Mouse (Mus musculus) gastrocnemius, adult 2 months (tissue): ENCODE measurements around the gene Ikbip. TPM values are rescaled to one million over a fixed set of nuclear protein-coding genes. Genes with fewer than 3 reads are reported as not detected.

Experiments
- DNase-seq: peaks from one replicate; pipeline ENCODE4 v3.0.0; 2022
- H3K27ac ChIP-seq: fragments of 200-600 bp; 2 replicates; pipeline ENCODE4 v1.8.1; 2022; ENCODE audit warnings: mild to moderate bottlenecking
- H3K4me3 ChIP-seq: fragments of 200-600 bp; 2 replicates; pipeline ENCODE4 v1.8.1; 2022; ENCODE audit warnings: mild to moderate bottlenecking, moderate library complexity
- CTCF ChIP-seq: fragments of 200-600 bp; IDR thresholded peaks from 2 replicates; pipeline ENCODE4 v1.8.1; 2022; ENCODE audit warnings: antibody characterized with exemption, mild to moderate bottlenecking, moderate library complexity
- intact Hi-C: fragments of 180-260 bp; cut with DNase I; formaldehyde crosslinking; loops from one replicate; pipeline ENCODE4 v1.15.1; 2025
- total RNA-seq, 2 experiments: library from RNA; stranded (reverse); gene quantifications; 2 replicates each; pipeline ENCODE4 v1.2.3; 2021

Ikbip gene
- total RNA-seq, 2 experiments from 2014 or later, result 9.6 to 12.9 TPM

DNA sequence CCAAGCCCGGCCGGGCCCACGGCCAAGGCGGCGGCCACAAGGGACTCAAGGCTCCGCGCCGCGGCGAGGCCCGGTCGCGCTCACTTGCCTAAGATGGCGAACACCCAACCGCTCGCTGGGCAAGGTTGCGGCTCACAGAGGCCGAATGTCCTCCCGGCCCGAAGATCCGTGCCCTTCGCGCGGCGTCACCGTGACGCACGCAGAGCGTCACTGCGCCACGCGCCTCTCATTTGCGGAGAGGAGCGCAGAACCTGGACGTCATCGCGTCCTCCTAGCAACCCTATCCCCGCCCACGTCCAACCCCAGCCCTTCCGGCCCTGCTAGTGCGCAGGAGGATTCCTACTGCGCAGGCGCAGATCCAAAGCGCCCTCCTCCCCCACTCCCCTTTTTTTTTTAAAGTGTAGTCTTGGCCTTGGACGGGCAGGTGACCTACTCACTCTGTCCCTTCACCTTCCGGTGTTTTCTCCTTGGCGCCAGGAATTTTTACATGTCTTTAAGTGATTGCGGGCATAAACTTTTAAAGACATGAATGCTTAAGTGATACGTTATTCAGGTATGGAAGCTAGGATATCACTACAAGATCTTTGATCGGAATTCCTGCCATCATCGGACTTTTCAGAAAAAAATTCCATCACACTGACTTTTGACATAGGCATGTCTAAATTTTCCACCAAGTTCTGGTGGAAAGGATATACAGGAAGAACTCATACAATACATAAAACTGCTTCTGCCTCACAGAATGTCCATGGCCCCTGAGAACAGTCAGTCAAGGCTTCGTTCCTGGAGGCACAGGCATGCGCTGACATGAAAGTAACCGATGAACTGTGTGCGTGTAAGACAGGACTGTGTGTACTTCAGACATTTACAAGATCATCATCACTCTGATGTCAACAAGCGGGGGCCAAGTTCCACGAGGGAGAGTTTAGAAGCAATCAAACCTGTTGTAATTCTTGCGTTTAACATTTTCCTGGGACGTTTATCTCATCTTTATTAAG, 41.4 kb downstream of the Ikbip start, which contains the start of gene Slc25a3:
Gene Slc25a3, minus strand, starts transcription at position 232 of the 995 bp plus-strand sequence.
- H3K4me3 ChIP-seq, result peak within 1 kb of the TSS; percentile 98
- DNase-seq, result peak; percentile 99
- no peak for TF ChIP-seq CTCF
- peak within 1 kb of the TSS; percentile 100 for H3K27ac ChIP-seq
- intact Hi-C loops, result loop anchor here (2.0 kb wide), 1 partner anchor 41 kb away; the partner anchor contains the start of genes Apaf1 and Ikbip

DNA sequence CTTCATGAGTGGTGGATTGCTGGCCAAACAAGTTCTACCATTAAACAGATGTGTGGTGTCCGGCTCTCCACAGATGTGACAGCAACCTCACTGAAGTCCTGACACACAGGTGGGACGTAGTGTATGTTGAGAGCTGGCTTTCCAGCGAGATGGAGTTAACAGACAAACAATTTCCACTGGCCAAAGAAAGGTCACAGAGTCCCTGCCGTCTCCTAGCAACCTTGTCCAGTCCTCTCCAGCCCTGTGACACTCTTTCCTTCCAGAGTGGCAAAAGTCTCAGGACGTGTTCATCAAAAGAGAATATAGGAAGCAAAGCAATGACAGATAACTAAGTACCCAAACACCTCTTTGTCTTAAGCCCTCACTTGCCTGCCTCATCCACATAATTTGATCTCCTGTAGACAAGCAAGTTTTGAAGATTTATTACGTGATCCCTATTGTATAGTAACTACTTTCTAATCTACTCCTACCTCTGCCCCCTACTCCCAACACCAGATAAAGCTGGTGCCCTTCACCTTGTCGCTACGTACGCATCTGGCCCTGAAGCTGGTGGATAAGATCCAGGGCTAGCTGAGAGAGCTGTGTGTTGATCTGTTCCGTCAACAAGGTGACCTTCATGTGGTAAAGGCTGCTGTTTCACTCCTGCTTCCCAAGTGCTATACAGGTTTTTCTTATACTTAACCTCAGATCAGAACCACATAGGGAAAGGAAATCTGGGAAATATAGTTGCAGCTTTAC, 44.0 kb downstream of the Ikbip start:
- H3K4me3 ChIP-seq, result no peak overlapping the region
- peak overlapping the region; percentile 38; the same call in 1 of the 2 replicates for H3K27ac ChIP-seq
- intact Hi-C loops, result no loop called here
- DNase-seq, result no peak
- TF ChIP-seq CTCF, result no peak

GRCm38 (mm10) chr10:91127395-91127794, 44.7 kb downstream of the Ikbip start:
- intact Hi-C loops, result no loop called here
- H3K27ac ChIP-seq, result peak overlapping the region; percentile 38; the same call in 1 of the 2 replicates

GRCm38 (mm10) chr10:91128551-91129160, 45.9 kb downstream of the Ikbip start:
- intact Hi-C loops, result no loop called here
- Histone ChIP-seq H3K4me3 (no peak overlapping the region), H3K27ac (no peak overlapping the region)
- no peak for TF ChIP-seq CTCF
- no peak for DNase-seq

More at GRCm38 (mm10) chr10:91127395-91127794, 44.7 kb downstream of the Ikbip start:
- DNase-seq, result no peak
- TF ChIP-seq CTCF, result no peak
- H3K4me3 ChIP-seq, result no peak overlapping the region

GRCm38 (mm10) chr10:91130792-91131191, 48.1 kb downstream of the Ikbip start:
- Histone ChIP-seq H3K4me3 (no peak overlapping the region), H3K27ac (no peak overlapping the region)
- intact Hi-C loops, result no loop called here
- DNase-seq, result no peak
- TF ChIP-seq CTCF, result no peak

GRCm38 (mm10) chr10:91131565-91131964, 48.8 kb downstream of the Ikbip start:
- intact Hi-C loops, result no loop called here

DNA sequence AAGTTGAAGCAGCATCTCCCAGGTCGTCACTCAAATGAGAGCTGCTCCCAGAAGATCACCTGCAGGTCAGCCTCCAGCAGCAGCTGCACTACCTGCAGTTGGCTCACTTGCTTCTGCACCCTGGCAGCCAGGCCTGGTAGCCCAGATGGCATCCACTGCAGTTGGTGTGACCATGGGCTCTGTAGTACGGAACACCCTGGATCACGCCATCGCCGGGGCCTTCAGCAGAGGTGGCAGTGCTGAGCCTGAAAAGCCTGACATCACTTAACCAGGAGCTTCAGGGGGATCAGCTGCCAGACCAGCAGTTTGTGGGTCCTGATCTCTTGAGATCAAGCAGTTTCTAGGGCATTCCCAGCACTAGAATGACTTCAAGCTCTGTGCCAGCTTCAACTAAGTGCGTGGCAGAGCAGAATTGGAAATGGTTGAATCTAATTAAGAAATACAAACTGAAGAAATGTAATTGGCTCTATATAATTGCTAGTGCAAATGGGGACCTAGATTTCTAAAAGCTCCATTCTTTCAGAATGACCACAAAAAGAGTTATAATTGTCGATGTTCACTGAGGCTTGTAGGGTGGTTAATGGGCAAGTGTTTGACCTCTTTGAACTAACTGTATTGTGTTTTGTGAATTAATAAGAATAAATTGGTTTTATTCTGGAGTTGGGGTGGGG, 52.7 kb downstream of the Ikbip start:
- H3K4me3 ChIP-seq, result no peak overlapping the region
- intact Hi-C loops, result no loop called here

More at GRCm38 (mm10) chr10:91131565-91131964, 48.8 kb downstream of the Ikbip start:
- TF ChIP-seq CTCF, result no peak
- DNase-seq, result no peak
- Histone ChIP-seq H3K4me3 (no peak overlapping the region), H3K27ac (no peak overlapping the region)

GRCm38 (mm10) chr10:91137400-91137799, 54.7 kb downstream of the Ikbip start:
- TF ChIP-seq CTCF, result no peak
- DNase-seq, result no peak
- intact Hi-C loops, result no loop called here
- Histone ChIP-seq H3K4me3 (no peak overlapping the region), H3K27ac (no peak overlapping the region)

More for the DNA sequence above, 52.7 kb downstream of the Ikbip start:
- DNase-seq, result no peak
- no peak overlapping the region for H3K27ac ChIP-seq
- no peak for TF ChIP-seq CTCF

- intact Hi-C loops, result no loop called here
- no peak for TF ChIP-seq CTCF
- Histone ChIP-seq H3K27ac (0 out of 2 replicates have a peak overlapping the region, but pooled peaks have one; percentile 12), H3K4me3 (no peak overlapping the region)
- DNase-seq, result no peak
Observed at GRCm38 (mm10) chr10:91138317-91138716, 55.6 kb downstream of the Ikbip start.

DNA sequence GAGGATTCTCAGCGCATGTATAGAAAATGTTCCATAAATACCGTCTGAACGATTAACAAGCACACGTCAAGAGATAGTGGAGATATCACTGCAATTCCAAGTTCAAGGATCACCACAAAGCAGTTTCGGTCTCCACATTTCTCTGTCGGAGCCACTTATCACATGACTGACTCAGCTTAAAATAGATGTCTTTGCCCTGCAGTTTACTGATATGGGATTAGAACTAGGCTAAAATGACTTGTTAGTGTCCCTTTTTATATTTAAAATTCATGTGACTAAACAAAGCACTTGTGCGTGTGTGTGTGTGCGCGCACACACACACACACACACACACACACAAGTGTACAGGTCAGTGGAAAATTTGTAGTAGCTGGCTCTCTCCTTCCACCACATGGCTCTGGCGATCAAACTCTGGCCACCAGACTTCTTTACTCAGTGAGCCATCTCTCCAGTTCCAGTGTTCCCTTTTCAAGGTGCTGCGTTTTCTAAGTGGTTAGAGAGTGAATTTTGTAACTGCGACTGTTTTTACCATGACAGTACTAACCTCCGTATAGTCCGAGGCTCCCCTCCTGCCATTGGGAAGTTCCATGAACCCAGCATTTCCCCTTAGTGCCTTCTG, 56.5 kb downstream of the Ikbip start:
- intact Hi-C loops, result no loop called here
- H3K27ac ChIP-seq, result no peak overlapping the region
- no peak for DNase-seq
- no peak for TF ChIP-seq CTCF
- H3K4me3 ChIP-seq, result no peak overlapping the region

DNA sequence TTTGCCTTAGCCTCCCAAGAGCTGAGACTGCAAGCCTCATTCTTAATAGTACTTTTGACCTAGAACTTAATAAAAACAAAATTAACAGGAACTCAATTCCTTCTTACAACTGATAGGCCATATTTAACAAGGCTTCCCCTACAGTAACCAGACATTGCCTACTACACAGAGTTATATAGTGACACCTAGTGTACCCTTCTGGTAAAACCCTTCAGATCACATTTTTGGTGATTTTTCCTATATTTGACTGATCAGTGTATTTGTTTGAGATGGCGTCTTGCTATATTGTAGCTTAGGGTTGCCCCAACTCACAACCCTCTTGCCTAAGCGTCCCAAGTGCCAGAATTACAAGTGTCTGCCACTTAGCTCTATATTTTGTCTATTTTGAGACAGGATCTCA, 58.8 kb downstream of the Ikbip start:
- Histone ChIP-seq H3K4me3 (no peak overlapping the region), H3K27ac (no peak overlapping the region)
- intact Hi-C loops, result loop anchor here (5.0 kb wide), 2 partner anchors 69 to 409 kb away; no protein-coding TSS in a partner anchor
- TF ChIP-seq CTCF, result peak; percentile 78
- no peak for DNase-seq
